Mouse (Mus musculus): ENCODE results near the gene Cpsf6.

Cpsf6 gene

DNA sequence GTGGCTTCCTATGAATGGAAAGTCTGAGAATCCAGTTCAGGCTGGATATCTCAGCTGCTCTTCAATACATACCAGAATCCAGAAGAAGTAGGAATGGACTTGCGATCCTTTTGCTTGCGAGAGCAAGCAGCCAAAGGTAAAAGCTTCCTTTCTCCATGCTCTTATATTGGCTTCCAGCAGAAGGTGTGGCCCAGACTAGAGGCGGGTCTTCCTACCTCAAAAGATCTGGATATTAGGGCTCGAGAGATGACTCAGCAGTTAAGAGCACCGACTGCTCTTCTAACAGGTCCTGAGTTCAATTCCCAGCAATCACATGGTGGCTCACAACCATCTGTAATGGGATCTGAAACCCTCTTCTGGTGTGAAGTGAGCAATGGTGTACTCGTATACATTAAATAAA, at the start of gene Cpsf6:
Gene Cpsf6 (minus strand): TSS at position 108 of the 400 bp plus-strand sequence.
- no peak for DNase-seq

DNA sequence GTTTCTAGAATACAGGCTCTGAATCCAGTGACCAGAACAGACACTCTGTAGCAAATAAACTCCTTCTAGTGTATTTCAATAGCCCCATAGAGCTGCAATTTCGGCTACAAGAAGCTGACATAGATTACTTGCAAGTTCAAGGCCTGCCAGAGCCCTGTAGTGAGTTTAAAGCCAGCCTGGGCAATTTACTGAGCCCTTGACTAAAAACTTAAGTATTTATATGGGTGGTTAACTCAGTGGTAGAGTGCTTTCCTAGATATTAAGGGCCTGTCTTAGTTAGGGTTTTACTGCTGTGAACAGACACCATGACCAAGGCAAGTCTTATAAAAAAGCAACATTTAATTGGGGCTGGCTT, 46.8 kb upstream of the Cpsf6 start:
- no peak for DNase-seq

DNA sequence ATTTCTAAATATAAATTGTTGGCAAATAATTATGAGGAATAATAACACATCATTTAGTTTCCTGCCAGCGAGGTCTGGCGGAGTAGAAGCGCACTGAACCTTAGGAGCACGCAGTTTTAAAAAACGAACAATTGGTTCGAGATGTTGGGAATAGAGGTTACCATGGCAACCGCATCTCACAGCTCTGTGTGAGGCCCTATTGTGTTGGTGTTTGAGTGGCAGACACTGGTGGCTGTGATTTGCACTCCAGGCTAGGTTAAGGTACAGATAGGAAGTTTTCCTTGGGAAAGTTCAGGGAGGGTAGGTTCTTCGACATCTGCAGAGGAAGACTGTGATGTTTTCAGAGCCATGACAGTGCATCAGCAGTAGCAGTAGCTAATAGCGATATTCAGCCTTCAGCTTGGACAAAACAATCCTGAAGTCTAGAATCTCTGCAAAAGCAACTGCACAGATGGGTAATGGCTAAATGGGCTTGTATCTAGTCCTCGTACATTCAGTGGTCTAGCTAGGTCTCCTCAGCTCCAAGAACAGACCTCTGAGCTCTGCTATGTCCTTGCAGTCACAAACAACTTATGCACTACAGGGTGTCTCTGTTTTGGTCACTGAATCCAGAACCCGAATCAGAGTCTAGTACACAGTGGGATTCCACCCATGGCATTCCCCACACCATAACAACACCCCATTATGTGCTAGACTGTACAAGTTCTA, 46.2 kb upstream of the Cpsf6 start:
- no peak for DNase-seq

DNA sequence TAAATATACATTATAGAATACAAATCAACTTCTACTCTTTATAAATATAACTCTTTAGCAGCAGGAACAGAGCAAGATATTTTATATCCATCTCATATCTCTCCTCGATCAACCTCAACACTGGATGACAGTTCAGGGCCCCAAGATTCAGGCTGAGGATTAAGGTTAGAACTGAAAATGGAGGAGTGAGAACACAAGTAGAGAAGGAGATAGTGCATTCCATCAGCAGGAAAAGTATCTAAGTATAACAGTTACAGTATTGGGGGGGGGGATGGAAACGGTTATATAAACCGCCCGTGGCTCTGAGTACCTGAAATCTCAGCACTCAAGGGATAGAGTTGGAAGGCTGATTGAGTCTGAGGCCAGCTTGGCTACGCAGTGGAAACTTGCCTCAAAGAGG, 45.2 kb upstream of the Cpsf6 start:
- no peak for DNase-seq

DNA sequence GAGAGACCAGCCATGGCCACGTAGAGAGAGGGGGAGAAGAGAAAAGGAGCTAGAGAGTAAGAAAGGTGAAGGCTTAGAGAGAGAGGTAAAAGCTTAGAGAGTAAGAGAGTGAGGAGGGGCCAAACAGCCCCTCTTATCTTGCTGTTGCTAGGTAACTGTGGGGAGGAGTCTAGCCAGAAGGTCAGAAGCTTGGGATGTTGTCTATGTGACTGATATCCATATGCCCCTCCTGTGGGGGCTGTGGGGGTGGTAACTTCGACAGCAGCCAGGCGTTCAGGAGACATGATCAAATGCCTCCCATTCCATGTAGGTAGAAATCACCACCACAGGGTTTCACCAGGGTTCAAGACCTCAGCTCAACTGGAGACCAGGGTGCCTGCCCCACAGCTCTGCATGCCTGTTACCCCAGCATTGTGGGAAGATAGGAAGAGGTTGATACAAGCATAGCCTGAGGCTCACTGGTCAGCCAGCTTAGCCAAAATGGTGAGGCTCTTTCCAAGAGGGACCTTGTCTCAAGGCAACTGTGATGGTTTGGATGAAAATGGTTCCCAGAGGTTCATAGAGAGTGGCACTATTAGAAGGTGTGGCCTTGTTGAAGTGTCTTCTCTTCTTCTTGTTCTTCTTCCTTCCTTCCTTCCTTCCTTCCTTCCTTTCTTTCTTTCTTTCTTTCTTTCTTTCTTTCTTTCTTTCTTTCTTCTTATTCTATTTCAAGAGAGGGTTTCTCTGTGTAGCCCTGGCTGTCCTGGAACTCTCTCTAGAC, 44.5 kb upstream of the Cpsf6 start:
- no peak for DNase-seq

DNA sequence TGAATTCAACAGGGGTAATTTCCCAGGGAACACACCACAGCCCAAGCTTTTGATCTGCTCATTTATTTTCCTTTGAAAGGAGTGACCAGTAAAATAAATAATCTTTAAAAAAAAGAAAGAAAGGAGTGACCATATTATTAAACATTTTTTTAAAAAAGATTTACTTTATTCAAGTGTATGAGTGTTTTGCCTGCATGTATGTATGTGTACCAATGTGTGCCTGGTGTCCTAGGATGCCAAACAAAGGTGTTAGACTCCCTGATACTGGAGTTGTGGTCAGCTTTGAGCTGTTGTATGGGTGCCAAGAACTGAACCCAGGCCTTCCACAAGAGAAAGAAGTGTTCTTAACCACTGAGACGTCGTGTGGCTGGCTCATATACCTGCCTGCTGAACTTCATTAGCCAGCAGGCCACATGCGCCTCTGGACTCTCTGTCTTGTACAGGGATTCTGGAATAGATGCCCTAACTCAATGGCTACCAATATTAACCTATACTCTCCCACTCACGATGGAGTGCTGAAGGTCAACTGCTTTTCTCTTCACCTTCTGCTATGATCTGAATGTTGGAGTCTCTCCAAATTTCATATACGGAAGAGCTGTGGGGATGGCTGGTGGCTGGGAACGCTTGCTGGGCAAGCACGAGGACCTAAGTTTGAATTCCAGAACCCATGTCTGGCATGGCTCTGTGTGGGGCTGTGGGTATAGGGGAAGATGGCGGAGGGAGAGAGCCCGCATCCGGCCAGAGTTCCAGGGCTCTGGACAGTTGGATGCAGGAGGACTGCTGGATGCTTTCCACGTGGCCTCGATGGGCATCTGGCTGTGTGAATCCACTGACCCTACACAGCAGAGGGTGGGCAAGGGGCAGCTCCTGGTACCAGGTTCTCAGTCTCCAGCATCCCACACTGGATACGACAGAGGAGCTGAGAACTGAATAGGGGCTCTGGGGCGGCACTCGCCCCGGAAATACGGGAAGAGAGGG, 43.5 kb upstream of the Cpsf6 start:
- DNase-seq, result no peak

DNA sequence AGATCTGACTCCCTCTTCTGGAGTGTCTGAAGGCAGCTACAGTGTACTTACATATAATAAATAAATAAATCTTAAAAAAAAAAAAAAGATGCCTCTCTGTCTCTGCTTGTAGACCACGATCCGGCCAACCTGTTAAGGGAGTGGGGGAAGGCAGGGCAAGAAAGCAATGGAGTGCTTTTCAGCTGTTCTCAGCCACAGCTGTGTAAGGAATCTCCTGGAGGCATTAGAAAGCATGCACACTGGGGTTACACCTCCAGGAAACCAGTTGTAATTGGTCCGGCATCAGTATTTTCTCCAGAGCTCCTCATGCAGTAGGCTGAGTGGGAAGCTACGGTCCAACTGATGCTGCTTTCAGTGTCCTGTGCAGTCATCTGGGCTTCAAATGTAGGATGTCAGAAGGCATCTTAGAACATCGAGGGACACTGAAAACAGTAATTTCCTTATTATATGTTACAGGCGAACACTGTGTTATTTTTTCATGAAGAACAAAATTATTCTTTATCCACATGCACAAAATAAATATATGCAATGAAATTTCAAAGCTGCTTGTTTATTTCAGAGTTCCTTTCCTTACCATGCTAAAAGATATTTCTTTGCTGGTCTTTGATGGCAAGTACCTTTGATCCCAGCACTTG, 42.5 kb upstream of the Cpsf6 start:
- DNase-seq, result no peak

DNA sequence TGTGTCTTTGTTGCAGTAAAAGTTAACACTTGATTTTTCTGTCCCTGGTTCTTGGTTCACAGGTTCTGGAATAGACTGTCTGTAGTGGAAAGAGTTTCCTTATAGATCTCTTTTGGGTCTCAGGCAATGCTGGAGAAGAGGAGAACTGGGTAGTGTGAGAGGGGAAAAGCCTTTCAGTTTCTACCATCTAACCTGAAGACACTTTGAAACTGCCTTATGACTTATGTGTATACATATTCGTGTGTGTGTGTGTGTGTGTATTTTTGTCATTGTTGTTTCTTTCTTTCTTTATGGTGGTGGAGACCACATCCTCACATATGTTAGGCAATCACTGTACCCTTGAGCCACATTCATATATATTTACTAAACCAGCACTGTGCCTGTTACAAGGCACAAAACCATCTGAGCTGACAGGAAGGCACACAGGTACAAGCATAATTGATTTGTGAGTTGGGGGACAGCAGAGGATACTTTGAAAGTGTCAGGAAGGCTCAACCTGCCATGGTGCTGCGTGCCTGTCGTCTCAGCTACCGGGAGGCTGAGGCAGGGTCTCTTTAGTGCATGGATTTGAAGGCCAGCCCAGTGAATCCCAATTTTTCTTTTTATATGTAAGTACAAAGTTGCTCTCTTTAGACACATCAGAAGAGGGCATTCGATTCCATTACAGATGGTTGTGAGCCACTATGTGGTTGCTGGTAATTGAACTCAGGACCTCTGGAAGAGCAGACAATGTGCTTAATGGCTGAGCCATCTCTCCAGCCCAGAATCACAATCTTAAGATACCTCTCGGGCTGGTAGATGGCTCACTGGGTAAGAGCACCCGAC, 41.7 kb upstream of the Cpsf6 start:
- DNase-seq, result no peak

DNA sequence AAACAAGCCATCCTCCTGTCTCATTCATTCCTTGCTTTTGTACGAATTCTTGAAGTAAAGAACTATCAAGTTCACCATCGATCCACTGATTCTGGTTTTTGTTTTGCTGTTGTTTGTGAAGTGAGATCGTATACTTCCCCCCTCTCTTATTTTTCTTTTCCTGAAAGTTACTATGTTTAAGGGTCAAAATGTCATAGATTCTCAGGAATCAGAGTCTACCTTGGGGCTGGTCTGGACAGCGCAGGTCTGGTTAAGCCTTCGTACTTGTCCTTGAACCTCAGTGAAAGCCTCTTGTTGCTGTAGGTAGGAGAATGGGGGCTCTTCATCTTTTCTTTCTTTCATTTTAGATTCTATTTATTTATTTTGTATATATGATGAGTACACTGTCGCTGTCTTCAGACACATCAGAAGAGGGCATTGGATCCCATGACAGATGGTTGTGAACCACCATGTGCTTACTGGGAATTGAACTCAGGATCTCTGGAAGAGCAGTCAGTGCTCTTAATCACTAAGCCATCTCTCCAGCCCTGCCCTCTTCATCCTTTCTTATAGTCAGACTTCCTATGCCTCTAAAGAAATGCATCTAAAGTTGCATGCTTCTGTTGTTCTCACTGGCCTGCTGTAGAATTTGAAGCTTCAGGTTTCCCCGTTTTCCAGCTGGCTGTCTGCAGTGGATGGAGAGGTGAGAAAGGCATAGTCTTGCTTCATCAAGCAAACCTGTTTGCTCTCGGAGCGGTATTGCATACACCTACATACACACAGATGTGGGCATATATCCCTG, 40.9 kb upstream of the Cpsf6 start:
- no peak for DNase-seq

DNA sequence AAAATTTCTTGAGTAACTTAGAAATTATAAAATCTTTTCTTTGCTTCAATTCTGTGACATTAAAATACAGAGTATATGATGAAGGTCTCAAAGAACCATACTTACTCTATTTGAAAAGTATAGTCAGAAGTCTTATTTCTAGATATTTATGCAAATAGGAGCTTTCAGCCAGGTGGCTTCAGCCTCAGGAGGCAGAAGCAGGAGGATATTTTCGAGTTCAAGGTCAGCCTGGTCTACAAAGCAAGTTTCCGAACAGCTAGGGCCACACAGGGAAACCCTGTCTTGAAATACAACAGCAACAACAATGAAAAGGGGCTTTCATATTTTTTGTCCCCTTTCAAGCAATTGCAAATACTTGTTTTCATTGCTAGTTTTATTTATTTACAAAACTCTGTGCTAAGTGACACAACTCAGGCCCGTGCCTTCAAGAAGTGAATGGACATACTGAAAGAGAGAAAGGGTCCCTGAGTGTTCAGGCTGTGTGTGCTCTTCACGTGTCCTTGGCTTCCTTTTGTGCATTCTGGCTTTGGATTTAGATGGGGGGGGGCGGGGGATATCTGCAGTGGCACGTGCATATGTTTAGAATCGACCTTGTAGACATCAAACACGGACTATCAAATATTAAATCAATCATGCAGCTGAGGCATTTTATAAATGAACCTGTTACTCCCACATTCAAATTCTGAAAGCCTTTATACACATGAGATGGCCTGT, 39.9 kb upstream of the Cpsf6 start:
- DNase-seq, result no peak

DNA sequence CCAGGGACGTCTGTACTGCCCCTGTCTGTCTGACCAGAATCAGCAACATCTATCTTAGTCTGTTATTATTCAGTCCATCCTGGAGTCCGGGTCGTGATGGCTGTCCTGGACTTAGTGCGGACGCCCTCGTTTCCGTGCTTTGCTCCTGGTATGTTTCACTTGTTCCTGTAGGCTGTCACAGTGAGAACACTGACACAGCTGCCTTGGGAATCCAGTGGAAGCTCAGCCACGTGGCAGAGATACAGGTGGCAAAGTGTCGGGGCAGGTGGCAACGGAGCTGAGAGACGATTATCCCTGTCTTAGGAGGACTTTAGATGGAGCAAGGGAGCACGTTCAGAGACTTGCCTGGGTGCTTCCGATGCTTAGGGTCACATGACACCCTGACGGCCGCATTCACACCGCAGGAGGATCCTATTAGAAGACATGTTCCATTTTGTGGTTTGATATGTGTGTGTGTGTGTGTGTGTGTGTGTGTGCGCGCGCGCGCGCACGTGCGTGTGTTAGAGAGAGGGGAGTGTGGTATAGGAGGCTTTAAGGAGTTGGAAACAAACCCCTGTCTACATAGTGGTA, 38.9 kb upstream of the Cpsf6 start:
- no peak for DNase-seq

DNA sequence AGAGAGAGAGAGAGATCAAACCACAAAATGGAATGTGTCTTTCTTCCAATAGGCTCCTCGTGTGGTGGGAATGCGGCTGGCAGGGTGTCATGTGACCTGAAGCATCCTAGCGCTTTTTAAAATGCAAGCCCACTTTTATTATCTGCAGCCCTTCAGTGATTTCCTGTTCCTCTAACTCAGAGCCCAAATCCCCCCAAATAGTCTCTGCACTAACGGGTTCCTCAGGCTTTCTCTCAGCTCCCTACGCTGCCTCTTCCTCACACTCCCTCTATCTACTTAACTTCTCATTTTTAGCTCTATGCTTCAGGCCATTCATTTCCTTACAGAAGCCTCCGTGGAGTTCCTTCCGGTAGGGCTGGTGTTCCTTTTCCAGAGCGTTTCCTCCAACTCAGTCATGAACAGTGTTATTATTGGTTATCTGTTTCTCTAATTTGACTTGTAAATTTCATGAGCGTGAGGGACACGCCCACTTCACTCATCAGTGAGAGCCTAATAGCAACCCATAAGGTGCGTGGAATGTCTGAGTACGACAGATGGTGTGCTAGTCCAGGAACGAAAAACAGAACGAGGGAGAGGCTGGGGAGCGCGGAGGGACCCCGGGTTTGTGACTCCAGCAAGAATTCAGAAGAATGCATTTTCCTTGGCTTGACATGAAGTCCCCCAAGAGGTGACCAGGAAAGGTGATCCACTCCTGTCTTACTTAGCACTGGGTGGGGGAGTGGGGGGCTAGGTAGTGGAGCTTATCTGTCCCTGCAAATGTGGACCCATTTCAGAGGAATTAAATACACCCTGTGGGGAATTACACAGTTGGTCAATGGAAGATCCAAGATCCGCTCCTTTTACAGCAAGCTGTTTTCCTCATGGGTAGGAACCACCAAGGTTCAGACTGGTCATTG, 38.2 kb upstream of the Cpsf6 start:
- DNase-seq, result peak; percentile 22

DNA sequence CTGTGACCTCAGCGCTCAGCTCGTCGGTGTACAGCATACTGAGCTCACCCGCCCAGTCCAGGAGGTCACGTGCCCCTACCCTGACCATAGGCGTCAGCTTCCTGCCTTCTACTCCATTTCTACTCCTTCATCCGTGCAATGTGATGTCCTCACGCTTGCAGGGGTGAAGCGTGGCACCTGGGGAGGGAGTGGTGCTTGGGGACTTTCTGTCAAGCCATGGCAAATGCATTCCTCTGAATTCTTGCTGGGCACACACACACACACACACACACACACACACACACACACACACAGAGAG, 37.6 kb upstream of the Cpsf6 start:
- DNase-seq, result no peak

DNA sequence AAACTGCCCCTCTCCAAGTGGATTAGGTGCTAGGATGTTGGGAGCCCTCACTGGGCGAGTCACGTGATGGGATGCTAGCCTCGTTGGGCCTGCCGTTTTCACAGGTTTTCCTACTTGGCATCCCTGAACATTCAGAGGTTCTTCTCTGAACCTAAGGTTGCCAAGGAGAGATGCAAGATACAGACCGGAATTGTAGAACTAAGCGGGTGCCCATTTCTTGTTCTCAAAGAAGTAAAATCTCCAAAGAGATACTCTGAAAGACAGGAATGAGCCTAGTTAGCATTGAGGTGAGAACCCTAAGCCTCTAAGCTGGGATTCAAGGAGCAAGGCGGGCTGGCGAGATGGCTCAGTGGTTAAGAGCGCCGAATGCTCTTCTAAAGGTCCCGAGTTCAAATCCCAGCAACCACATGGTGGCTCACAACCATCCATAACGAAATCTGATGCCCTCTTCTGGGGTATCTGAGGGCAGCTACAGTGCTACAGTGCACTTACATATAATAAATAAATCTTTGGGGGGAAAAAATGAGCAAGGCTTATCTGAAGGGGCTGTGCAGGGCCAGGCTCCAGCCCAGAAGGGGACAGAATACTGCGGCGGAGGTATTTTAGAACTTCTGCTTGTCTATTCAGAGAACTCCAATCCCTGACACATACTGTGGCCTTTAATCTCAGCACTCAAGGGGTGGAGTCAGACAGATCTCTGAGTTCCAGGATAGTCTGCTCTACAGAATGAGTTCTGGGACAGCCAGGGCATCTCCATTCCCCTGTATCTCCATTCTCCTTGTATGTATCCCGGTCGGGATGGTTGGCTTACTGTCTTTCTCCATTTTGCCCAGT, 37.0 kb upstream of the Cpsf6 start:
- DNase-seq, result no peak

DNA sequence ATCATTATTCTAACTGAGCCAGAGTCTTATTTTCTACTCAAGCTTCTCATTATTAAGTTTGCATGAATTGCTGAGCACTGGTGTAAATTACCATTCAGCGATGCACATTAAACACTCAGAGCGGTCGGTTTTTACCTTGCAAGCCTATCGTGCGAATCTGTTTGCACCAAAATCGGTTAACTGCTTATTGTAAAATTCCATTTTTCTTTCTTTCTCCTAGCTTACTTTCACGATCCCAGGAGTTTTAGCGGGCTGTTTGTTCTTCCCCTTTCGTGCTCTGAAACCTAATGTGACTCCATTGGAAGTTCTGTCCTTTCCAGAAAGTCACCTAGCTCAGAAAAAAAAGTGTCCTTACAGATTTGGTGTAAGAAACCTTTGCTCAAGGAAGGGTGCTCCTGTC, 36.3 kb upstream of the Cpsf6 start:
- no peak for DNase-seq

DNA sequence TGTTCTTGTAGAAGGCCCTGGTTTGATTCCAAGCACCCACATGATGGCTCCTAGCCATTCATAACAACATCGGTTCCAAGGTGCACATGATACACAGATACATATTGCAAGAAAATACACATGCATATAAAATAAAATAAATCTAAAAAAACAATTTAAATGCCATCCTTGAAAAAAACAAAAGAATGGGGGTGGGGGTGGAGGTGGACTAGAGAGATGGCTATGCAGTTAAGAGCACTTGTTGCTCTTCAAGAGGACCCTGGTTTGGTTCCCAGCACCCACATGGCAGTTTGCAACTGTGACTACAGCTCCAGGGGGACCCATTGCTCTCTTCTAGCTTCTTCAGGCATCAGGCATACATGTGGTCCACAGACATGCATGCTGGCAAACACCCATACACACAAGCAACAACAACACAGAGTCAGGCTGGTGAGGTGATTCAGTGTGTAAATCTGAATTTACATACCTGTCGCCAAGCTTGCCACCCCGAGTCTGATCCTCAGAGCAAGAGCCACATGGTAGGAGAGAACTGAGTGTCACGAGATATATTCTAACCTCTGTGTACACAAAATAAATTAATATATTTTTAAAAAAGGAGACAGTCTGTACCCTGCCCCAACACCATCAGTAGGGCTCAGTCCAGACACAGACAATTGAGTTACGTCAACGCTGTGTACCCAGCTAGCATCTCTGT, 35.7 kb upstream of the Cpsf6 start:
- no peak for DNase-seq

DNA sequence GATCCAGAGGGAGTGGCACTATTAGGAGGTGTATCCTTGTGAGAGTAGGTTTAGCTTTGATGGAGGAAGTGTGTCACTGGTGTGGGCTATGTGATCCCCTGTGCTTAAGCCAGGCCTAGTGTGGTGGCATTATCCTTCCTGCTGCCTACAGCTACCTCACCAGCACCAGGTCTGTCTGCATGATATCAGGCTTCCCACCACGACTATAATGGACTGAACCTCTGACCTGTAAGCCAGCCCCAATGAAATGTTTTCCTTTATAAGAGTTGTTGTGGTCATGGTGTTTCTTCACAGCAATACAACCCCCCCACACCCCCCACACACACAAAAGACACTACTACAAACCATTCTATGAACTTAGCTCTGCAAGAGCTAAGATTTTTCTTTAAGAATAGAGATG, 34.9 kb upstream of the Cpsf6 start:
- DNase-seq, result no peak

Measured in right cerebral cortex, postnatal 25 days (tissue).